Mouse (Mus musculus) leukemia stem cell, adult 10-12 weeks (primary cell): ENCODE measurements around the gene Dnhd1. TPM values are rescaled to one million over a fixed set of nuclear protein-coding genes. Genes with fewer than 3 reads are reported as not detected.

Source experiments
- polyA plus RNA-seq: library from polyadenylated mRNA; stranded (reverse); fragments of >175 nt; gene quantifications from 2 replicates; pipeline ENCODE4 v1.2.3, GENCODE M21; 2012; ENCODE audit warnings: low replicate concordance

The Dnhd1 gene
- 0.07 and 0.25 TPM in 2 replicates for polyA plus RNA-seq

GRCm38 (mm10) chr7:105650639-105651435, at the start of gene Dnhd1:
Gene Dnhd1 (plus strand): TSS chr7:105650827.

GRCm38 (mm10) chr7:105633127-105633800, 17.4 kb upstream of the Dnhd1 start, which contains the start of gene Trim3:
Gene Trim3 (minus strand): TSS chr7:105633571.

GRCm38 (mm10) chr7:105639756-105640155, 10.9 kb upstream of the Dnhd1 start, which contains the start of gene Timm10b:
Gene Timm10b (plus strand): TSS chr7:105640056.

GRCm38 (mm10) chr7:105640233-105640893, 10.3 kb upstream of the Dnhd1 start, which contains the start of the genes Arfip2 and Gm45799:
Gene Arfip2 (minus strand): TSS chr7:105640416.
Gene Gm45799 (plus strand): TSS chr7:105640552.

GRCm38 (mm10) chr7:105736264-105736901, 85.8 kb downstream of the Dnhd1 start, which contains the start of gene Ilk:
Gene Ilk (plus strand): TSS chr7:105736592.

GRCm38 (mm10) chr7:105736911-105737521, 86.4 kb downstream of the Dnhd1 start, which contains the start of gene Rrp8:
Gene Rrp8 (minus strand): TSS chr7:105737385.

GRCm38 (mm10) chr7:105743926-105744590, 93.4 kb downstream of the Dnhd1 start, which contains the start of gene Taf10:
Gene Taf10 (minus strand): TSS chr7:105744361.

GRCm38 (mm10) chr7:105751491-105752433, 101.1 kb downstream of the Dnhd1 start, which contains the start of gene Tpp1:
Gene Tpp1 (minus strand): TSS chr7:105752235.

Other genes starting within 250 kb of the Dnhd1 start
- not detected in 2 replicates for gene Cnga4, start 246.3 kb upstream of the Dnhd1 start, polyA plus RNA-seq
- 0.07 TPM in 1 of 2 replicates, not detected in the other for gene Cckbr, start 225.1 kb upstream of the Dnhd1 start, polyA plus RNA-seq
- 3.8 and 5.3 TPM in 2 replicates for gene Cavin3, start 168.5 kb upstream of the Dnhd1 start, polyA plus RNA-seq
- gene Smpd1, start 96.5 kb upstream of the Dnhd1 start, polyA plus RNA-seq, result 18.1 and 38.9 TPM in 2 replicates
- gene Apbb1, start 69.2 kb upstream of the Dnhd1 start, polyA plus RNA-seq, result 0.97 and 1.3 TPM in 2 replicates
- not detected in 2 replicates for gene Hpx, start 50.7 kb upstream of the Dnhd1 start, polyA plus RNA-seq
- 5.6 and 6.8 TPM in 2 replicates for gene Trim3, start 17.3 kb upstream of the Dnhd1 start, polyA plus RNA-seq
- gene Timm10b, start 10.8 kb upstream of the Dnhd1 start, polyA plus RNA-seq, result 182 and 273 TPM in 2 replicates
- 56.0 and 57.5 TPM in 2 replicates for gene Arfip2, start 10.4 kb upstream of the Dnhd1 start, polyA plus RNA-seq
- gene Gm45799, start 10.3 kb upstream of the Dnhd1 start, polyA plus RNA-seq, result 9.1 and 148 TPM in 2 replicates
- gene Ilk, start 85.8 kb downstream of the Dnhd1 start, polyA plus RNA-seq, result 26.6 and 31.7 TPM in 2 replicates
- 29.3 and 52.2 TPM in 2 replicates for gene Rrp8, start 86.6 kb downstream of the Dnhd1 start, polyA plus RNA-seq
- gene Taf10, start 93.5 kb downstream of the Dnhd1 start, polyA plus RNA-seq, result 229 and 336 TPM in 2 replicates
- gene Tpp1, start 101.4 kb downstream of the Dnhd1 start, polyA plus RNA-seq, result 35.8 and 58.7 TPM in 2 replicates
- gene Dchs1, start 136.8 kb downstream of the Dnhd1 start, polyA plus RNA-seq, result 0.41 and 1.3 TPM in 2 replicates
- 68.8 and 108 TPM in 2 replicates for gene Mrpl17, start 160.3 kb downstream of the Dnhd1 start, polyA plus RNA-seq